Mouse (Mus musculus): ENCODE data around the gene Cdh22. TPM values are rescaled to one million over a fixed set of nuclear protein-coding genes. Genes with fewer than 3 reads are reported as not detected.

Cdh22 gene
- polyA plus RNA-seq, 1 experiment from 2014 or later = 1.0 TPM

DNA sequence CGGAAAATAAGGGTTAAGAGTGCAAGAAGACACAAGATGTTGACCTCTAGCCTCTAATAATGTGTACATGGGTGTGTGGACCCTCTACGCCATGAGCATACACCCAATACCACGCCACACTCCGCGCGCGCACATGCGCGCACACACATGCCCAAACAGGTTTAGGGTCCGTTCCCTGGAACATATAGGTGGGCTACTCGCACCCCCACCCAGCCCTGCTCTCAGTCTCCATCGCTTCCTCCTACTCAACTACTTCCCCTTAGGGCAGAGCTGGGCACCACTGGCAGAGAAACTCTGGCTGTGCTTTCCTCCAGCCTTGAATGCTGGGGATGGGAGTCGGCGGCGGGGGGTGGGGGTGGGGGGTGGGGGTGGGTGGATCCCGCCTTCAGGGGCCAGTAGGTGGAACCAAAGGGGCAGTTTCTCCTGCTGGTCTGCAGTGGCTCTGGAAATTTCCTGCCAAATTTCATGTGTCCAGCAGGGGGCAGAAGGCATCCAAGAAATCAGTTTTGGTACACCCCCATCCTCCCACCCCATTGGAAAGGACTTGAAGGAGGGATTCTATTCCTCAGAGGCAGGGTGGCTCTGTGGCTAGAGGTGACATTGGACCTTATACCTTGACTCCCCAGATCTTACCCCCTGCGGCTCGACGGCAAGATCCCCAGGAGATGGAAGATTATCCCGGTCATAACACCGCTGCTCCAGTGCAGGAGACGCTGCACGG, 164.4 kb downstream of the Cdh22 start:
- Histone ChIP-seq H3K4me3 (ENCODE audit: low read depth, low read length) (no peak overlapping the region), H3K9me3 (ENCODE audit: low read length) (no peaks in the 10 kb centered on the region), H3K9ac (replicated peaks; ENCODE audit: low read depth) (no peak overlapping the region), H3K4me1 (ENCODE audit: insufficient read depth, low read depth, low read length) (no peaks in the 10 kb centered on the region), H3K36me3 (ENCODE audit: insufficient read depth, low read length) (no peaks in the 10 kb centered on the region), H3K27ac (ENCODE audit: low read length) (no peak overlapping the region), H3K4me2 (replicated peaks; ENCODE audit: low read depth, low read length) (no peak overlapping the region), H3K27me3 (replicated peaks; ENCODE audit: insufficient read depth, low read length) (no peaks in the 10 kb centered on the region)
- peak; percentile 36; the same call in 1 of the 2 replicates for ATAC-seq
- DNase-seq (ENCODE audit: low spot score) = peak; percentile 74
- 30% methylated on average over 20 of the region's 23 CpGs for whole genome bisulfite sequencing
- TF ChIP-seq EP300 (IDR thresholded peaks at IDR 0.05) (no peak), CTCF (IDR thresholded peaks at IDR 0.05) (peak; percentile 80)

DNA sequence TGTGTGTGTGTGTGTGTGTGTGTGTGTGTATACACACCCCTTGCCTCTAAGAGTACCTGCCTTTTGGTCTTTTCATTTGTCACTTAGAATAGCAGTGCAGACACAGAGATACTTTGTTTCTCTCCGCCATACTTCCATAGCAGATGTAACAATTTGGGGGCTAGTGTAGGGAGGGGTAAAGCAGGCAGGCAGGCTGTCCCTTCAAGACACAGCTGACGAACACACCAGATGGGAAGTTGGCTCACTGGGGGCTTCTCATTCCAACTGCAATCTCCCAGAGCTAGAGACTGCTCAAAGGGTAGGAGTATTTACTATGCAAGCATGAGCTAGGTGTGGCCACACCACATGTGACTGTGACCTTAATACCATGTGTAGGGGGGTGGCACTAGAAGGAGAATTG, 165.8 kb downstream of the Cdh22 start:
- H3K27me3 ChIP-seq (replicated peaks; ENCODE audit: insufficient read depth, low read length) = no peaks in the 10 kb centered on the region
- WGBS = 59% methylated on average over 2 of the region's 2 CpGs
- no peak for ATAC-seq

DNA sequence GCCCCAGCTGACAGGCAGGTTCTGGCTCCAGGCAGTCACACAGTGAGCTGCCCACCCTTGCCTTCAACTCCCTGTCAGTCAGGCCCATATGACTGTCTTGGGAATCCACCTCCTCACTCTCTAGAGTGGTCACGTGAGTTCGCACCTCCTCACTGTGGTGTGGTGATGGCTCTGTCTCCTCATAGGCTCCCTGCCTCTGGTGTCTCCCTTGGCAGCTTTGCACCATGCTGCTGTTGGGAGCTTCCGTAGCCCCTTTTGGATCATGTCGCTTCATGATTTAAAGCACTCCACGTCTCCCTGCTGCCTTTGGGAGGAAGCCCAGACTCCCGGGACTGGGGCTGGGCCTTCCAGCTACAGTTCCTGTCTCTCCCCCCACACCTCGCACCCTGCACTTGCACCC, 170.2 kb downstream of the Cdh22 start:
- Histone ChIP-seq H3K9me3 (ENCODE audit: low read length) (no peaks in the 10 kb centered on the region), H3K4me3 (ENCODE audit: low read depth, low read length) (no peak overlapping the region), H3K4me1 (ENCODE audit: insufficient read depth, low read depth, low read length) (no peaks in the 10 kb centered on the region), H3K9ac (replicated peaks; ENCODE audit: low read depth) (no peak overlapping the region), H3K27me3 (replicated peaks; ENCODE audit: insufficient read depth, low read length) (no peaks in the 10 kb centered on the region), H3K27ac (ENCODE audit: low read length) (no peak overlapping the region), H3K36me3 (ENCODE audit: insufficient read depth, low read length) (no peaks in the 10 kb centered on the region), H3K4me2 (replicated peaks; ENCODE audit: low read depth, low read length) (no peak overlapping the region)
- peak; percentile 46 for DNase-seq (ENCODE audit: low spot score)
- WGBS = 43% methylated on average over 7 of the region's 7 CpGs
- TF ChIP-seq CTCF (IDR thresholded peaks at IDR 0.05) (no peak), EP300 (IDR thresholded peaks at IDR 0.05) (no peak)
- 0 out of 2 replicates have a peak, but pooled peaks have one; percentile 23 for ATAC-seq

More for the DNA sequence above, 165.8 kb downstream of the Cdh22 start:
- no peak for DNase-seq (ENCODE audit: low spot score)
- Histone ChIP-seq H3K27ac (ENCODE audit: low read length) (no peak overlapping the region), H3K9ac (replicated peaks; ENCODE audit: low read depth) (no peak overlapping the region), H3K36me3 (ENCODE audit: insufficient read depth, low read length) (no peaks in the 10 kb centered on the region), H3K4me3 (ENCODE audit: low read depth, low read length) (no peak overlapping the region), H3K4me1 (ENCODE audit: insufficient read depth, low read depth, low read length) (no peaks in the 10 kb centered on the region), H3K9me3 (ENCODE audit: low read length) (no peaks in the 10 kb centered on the region), H3K4me2 (replicated peaks; ENCODE audit: low read depth, low read length) (no peak overlapping the region)
- TF ChIP-seq CTCF (IDR thresholded peaks at IDR 0.05) (no peak), EP300 (IDR thresholded peaks at IDR 0.05) (no peak)

DNA sequence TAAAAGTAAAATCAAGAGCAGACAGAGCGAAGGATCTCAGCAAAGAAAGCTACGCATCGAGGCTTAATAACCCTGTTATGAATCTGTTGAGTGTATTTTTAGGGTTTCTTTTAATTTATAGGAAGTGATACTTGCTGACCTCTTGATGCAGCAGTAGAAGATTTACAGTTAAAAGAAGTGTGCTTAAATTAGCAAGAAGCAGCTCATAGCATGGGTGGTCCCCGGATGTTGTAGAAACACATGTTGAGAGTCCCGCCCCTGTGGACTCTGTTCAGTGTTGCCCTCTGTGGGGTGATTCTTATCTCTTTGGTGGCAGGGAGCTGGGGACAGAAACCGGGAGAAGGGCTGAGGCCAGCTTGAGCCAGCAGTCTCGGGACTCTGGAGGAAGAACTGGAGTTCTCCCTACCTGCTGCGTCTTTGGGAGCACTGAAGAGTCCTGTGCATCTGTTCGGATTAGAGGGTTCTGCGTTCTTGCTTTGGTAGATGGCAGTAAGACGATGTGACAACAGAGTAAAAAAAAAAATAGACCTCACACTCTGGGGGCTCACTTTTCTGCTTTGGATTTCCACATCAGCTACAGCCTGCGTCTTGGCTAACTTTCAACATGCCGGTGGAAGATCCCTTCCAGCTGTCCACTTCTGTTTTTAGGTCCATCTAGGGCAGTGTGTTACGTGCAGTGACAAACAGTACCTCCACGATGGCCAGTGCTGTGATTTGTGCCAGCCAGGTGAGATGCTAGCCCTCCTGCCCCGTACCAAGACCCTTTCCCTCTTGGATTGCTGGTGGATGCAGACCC, 172.8 kb downstream of the Cdh22 start:
- 53% methylated on average over 16 of the region's 16 CpGs for WGBS
- no peaks in the 10 kb centered on the region for H3K27me3 ChIP-seq (replicated peaks; ENCODE audit: insufficient read depth, low read length)
- ATAC-seq (peak; percentile 72), DNase-seq (ENCODE audit: low spot score) (peak; percentile 84)
- no peaks in the 10 kb centered on the region for H3K36me3 ChIP-seq (ENCODE audit: insufficient read depth, low read length)
- H3K4me1 ChIP-seq (ENCODE audit: insufficient read depth, low read depth, low read length) = no peaks in the 10 kb centered on the region; the same call in 1 of the 2 replicates
- H3K9ac ChIP-seq (replicated peaks; ENCODE audit: low read depth) = no peak overlapping the region
- no peak overlapping the region for H3K4me2 ChIP-seq (replicated peaks; ENCODE audit: low read depth, low read length)
- H3K27ac ChIP-seq (ENCODE audit: low read length) = peak overlapping the region; percentile 68
- TF ChIP-seq EP300 (IDR thresholded peaks at IDR 0.05) (no peak; the same call in 1 of the 2 replicates), CTCF (IDR thresholded peaks at IDR 0.05) (no peak)
- no peaks in the 10 kb centered on the region for H3K9me3 ChIP-seq (ENCODE audit: low read length)
- H3K4me3 ChIP-seq (ENCODE audit: low read depth, low read length) = no peak overlapping the region

Other genes starting within 250 kb of the Cdh22 start
- gene Ncoa5, start 200.0 kb downstream of the Cdh22 start, polyA plus RNA-seq (2015; fragmentation: Nextera tagmentation; extraction: Ambion mirVana) = 21.6 and 28.7 TPM in 2 replicates
- 57.9 and 77.5 TPM in 2 replicates for gene Cd40, start 179.2 kb downstream of the Cdh22 start, polyA plus RNA-seq (2015; fragmentation: Nextera tagmentation; extraction: Ambion mirVana)
- gene 1700025C18Rik, start 144.1 kb downstream of the Cdh22 start, polyA plus RNA-seq (2015; fragmentation: Nextera tagmentation; extraction: Ambion mirVana) = not detected in 2 replicates
- gene Slc35c2, start 53.0 kb upstream of the Cdh22 start, polyA plus RNA-seq (2015; fragmentation: Nextera tagmentation; extraction: Ambion mirVana) = 42.8 and 44.1 TPM in 2 replicates
- 61.1 and 66.4 TPM in 2 replicates for gene Elmo2, start 91.6 kb upstream of the Cdh22 start, polyA plus RNA-seq (2015; fragmentation: Nextera tagmentation; extraction: Ambion mirVana)
- gene Zfp663, start 133.9 kb upstream of the Cdh22 start, polyA plus RNA-seq (2015; fragmentation: Nextera tagmentation; extraction: Ambion mirVana) = 1.2 and 2.0 TPM in 2 replicates
- gene Zfp334, start 153.4 kb upstream of the Cdh22 start, polyA plus RNA-seq (2015; fragmentation: Nextera tagmentation; extraction: Ambion mirVana) = 2.5 and 2.6 TPM in 2 replicates
- 0.15 and 0.20 TPM in 2 replicates for gene Ocstamp, start 165.6 kb upstream of the Cdh22 start, polyA plus RNA-seq (2015; fragmentation: Nextera tagmentation; extraction: Ambion mirVana)
- 0.65 and 0.90 TPM in 2 replicates for gene Slc13a3, start 238.4 kb upstream of the Cdh22 start, polyA plus RNA-seq (2015; fragmentation: Nextera tagmentation; extraction: Ambion mirVana)